Mouse (Mus musculus): ENCODE results near the gene Ttc7. TPM values are rescaled to one million over a fixed set of nuclear protein-coding genes. Genes with fewer than 3 reads are reported as not detected.

The Ttc7 gene
- polyA plus RNA-seq, 1 experiment, result not detected

GRCm38 (mm10) chr17:87335727-87336126 is 53.0 kb downstream of the Ttc7 start:
- no peak for TF ChIP-seq CTCF (IDR thresholded peaks at IDR 0.05; ENCODE audit: insufficient read depth, low read depth, low read length)

GRCm38 (mm10) chr17:87336910-87337309 is 54.2 kb downstream of the Ttc7 start:
- Histone ChIP-seq H3K4me3 (ENCODE audit: insufficient read depth, low read depth, low read length) (no peak overlapping the region), H3K27ac (ENCODE audit: insufficient read depth, low read depth, low read length) (peak overlapping the region; percentile 50), H3K4me1 (ENCODE audit: control insufficient read depth, insufficient read depth, low read length) (peaks cover 46% of the 10 kb centered on the region)
- TF ChIP-seq CTCF (IDR thresholded peaks at IDR 0.05; ENCODE audit: insufficient read depth, low read depth, low read length), result no peak
- TF ChIP-seq POLR2A (IDR thresholded peaks at IDR 0.05; ENCODE audit: insufficient read depth, low read depth, low read length), result no peak
- 52% methylated on average over 12 of the region's 12 CpGs for WGBS

More at GRCm38 (mm10) chr17:87335727-87336126, 53.0 kb downstream of the Ttc7 start:
- H3K4me1 ChIP-seq (ENCODE audit: control insufficient read depth, insufficient read depth, low read length), result peaks cover 58% of the 10 kb centered on the region
- H3K4me3 ChIP-seq (ENCODE audit: insufficient read depth, low read depth, low read length), result no peak overlapping the region
- WGBS, result 52% methylated on average over 2 of the region's 2 CpGs
- H3K27ac ChIP-seq (ENCODE audit: insufficient read depth, low read depth, low read length), result peak overlapping the region; percentile 86

GRCm38 (mm10) chr17:87337683-87338082 is 55.0 kb downstream of the Ttc7 start:
- H3K4me1 ChIP-seq (ENCODE audit: control insufficient read depth, insufficient read depth, low read length), result peaks cover 38% of the 10 kb centered on the region
- no peak overlapping the region for H3K4me3 ChIP-seq (ENCODE audit: insufficient read depth, low read depth, low read length)
- TF ChIP-seq POLR2A (IDR thresholded peaks at IDR 0.05; ENCODE audit: insufficient read depth, low read depth, low read length) (no peak), CTCF (IDR thresholded peaks at IDR 0.05; ENCODE audit: insufficient read depth, low read depth, low read length) (no peak)
- H3K27ac ChIP-seq (ENCODE audit: insufficient read depth, low read depth, low read length), result no peak overlapping the region
- 91% methylated on average over 7 of the region's 7 CpGs for WGBS

GRCm38 (mm10) chr17:87339122-87339521 is 56.4 kb downstream of the Ttc7 start:
- H3K4me1 ChIP-seq (ENCODE audit: control insufficient read depth, insufficient read depth, low read length), result peaks cover 29% of the 10 kb centered on the region
- WGBS, result 42% methylated on average over 1 of the region's 1 CpGs
- H3K27ac ChIP-seq (ENCODE audit: insufficient read depth, low read depth, low read length), result no peak overlapping the region
- no peak overlapping the region for H3K4me3 ChIP-seq (ENCODE audit: insufficient read depth, low read depth, low read length)
- TF ChIP-seq CTCF (IDR thresholded peaks at IDR 0.05; ENCODE audit: insufficient read depth, low read depth, low read length) (no peak), POLR2A (IDR thresholded peaks at IDR 0.05; ENCODE audit: insufficient read depth, low read depth, low read length) (no peak)

- 94% methylated on average over 8 of the region's 8 CpGs for WGBS
- no peak overlapping the region for H3K4me3 ChIP-seq (ENCODE audit: insufficient read depth, low read depth, low read length)
Measured at GRCm38 (mm10) chr17:87343060-87343703, 60.5 kb downstream of the Ttc7 start.

GRCm38 (mm10) chr17:87344441-87345251 is 62.0 kb downstream of the Ttc7 start:
- TF ChIP-seq CTCF (IDR thresholded peaks at IDR 0.05; ENCODE audit: insufficient read depth, low read depth, low read length), result no peak
- no peak overlapping the region for H3K4me3 ChIP-seq (ENCODE audit: insufficient read depth, low read depth, low read length)
- no peak overlapping the region for H3K27ac ChIP-seq (ENCODE audit: insufficient read depth, low read depth, low read length)
- 81% methylated on average over 18 of the region's 18 CpGs for WGBS
- peaks cover 13% of the 10 kb centered on the region for H3K4me1 ChIP-seq (ENCODE audit: control insufficient read depth, insufficient read depth, low read length)

More at GRCm38 (mm10) chr17:87343060-87343703, 60.5 kb downstream of the Ttc7 start:
- no peak for TF ChIP-seq POLR2A (IDR thresholded peaks at IDR 0.05; ENCODE audit: insufficient read depth, low read depth, low read length)
- TF ChIP-seq CTCF (IDR thresholded peaks at IDR 0.05; ENCODE audit: insufficient read depth, low read depth, low read length), result no peak
- no peak overlapping the region for H3K27ac ChIP-seq (ENCODE audit: insufficient read depth, low read depth, low read length)
- H3K4me1 ChIP-seq (ENCODE audit: control insufficient read depth, insufficient read depth, low read length), result peaks cover 9% of the 10 kb centered on the region; the same call in 1 of the 2 replicates

- no peak overlapping the region for H3K27ac ChIP-seq (ENCODE audit: insufficient read depth, low read depth, low read length)
- H3K4me3 ChIP-seq (ENCODE audit: insufficient read depth, low read depth, low read length), result no peak overlapping the region
- no peak for TF ChIP-seq POLR2A (IDR thresholded peaks at IDR 0.05; ENCODE audit: insufficient read depth, low read depth, low read length)
- no peak for TF ChIP-seq CTCF (IDR thresholded peaks at IDR 0.05; ENCODE audit: insufficient read depth, low read depth, low read length)
- WGBS, result 83% methylated on average over 4 of the region's 4 CpGs
- peaks cover 14% of the 10 kb centered on the region for H3K4me1 ChIP-seq (ENCODE audit: control insufficient read depth, insufficient read depth, low read length)
Measured at GRCm38 (mm10) chr17:87345252-87345593, 62.5 kb downstream of the Ttc7 start.

GRCm38 (mm10) chr17:87348353-87348752 is 65.7 kb downstream of the Ttc7 start:
- Histone ChIP-seq H3K27ac (ENCODE audit: insufficient read depth, low read depth, low read length) (no peak overlapping the region), H3K4me1 (ENCODE audit: control insufficient read depth, insufficient read depth, low read length) (peaks cover 39% of the 10 kb centered on the region), H3K4me3 (ENCODE audit: insufficient read depth, low read depth, low read length) (no peak overlapping the region)
- TF ChIP-seq POLR2A (IDR thresholded peaks at IDR 0.05; ENCODE audit: insufficient read depth, low read depth, low read length), result no peak
- TF ChIP-seq CTCF (IDR thresholded peaks at IDR 0.05; ENCODE audit: insufficient read depth, low read depth, low read length), result no peak
- 60% methylated on average over 9 of the region's 9 CpGs for WGBS

- H3K4me3 ChIP-seq (ENCODE audit: insufficient read depth, low read depth, low read length), result no peak overlapping the region
- TF ChIP-seq POLR2A (IDR thresholded peaks at IDR 0.05; ENCODE audit: insufficient read depth, low read depth, low read length) (no peak), CTCF (IDR thresholded peaks at IDR 0.05; ENCODE audit: insufficient read depth, low read depth, low read length) (no peak)
- H3K4me1 ChIP-seq (ENCODE audit: control insufficient read depth, insufficient read depth, low read length), result peaks cover 45% of the 10 kb centered on the region
- no peak overlapping the region for H3K27ac ChIP-seq (ENCODE audit: insufficient read depth, low read depth, low read length)
- WGBS, result 45% methylated on average over 9 of the region's 9 CpGs
Measured at GRCm38 (mm10) chr17:87349069-87349468, 66.4 kb downstream of the Ttc7 start.

Data from olfactory bulb, adult 2 months (tissue).